Mouse (Mus musculus) spleen, adult 2 months (tissue): ENCODE data around the gene C1qtnf5.

Source experiments
- CTCF ChIP-seq: fragments of 200-500 bp; IDR thresholded peaks from 2 replicates; pipeline ENCODE4 v1.5.1; 2011; ENCODE audit warnings: mild to moderate bottlenecking, inconsistent platforms; ENCODE audit not compliant: insufficient read depth, insufficient read length, insufficient replicate concordance; ENCODE audit errors: extremely low read depth
- POLR2A ChIP-seq: fragments of 200-500 bp; IDR thresholded peaks from 2 replicates; pipeline ENCODE4 v1.6.1; 2011; ENCODE audit warnings: low read depth, low read length, inconsistent platforms

DNA sequence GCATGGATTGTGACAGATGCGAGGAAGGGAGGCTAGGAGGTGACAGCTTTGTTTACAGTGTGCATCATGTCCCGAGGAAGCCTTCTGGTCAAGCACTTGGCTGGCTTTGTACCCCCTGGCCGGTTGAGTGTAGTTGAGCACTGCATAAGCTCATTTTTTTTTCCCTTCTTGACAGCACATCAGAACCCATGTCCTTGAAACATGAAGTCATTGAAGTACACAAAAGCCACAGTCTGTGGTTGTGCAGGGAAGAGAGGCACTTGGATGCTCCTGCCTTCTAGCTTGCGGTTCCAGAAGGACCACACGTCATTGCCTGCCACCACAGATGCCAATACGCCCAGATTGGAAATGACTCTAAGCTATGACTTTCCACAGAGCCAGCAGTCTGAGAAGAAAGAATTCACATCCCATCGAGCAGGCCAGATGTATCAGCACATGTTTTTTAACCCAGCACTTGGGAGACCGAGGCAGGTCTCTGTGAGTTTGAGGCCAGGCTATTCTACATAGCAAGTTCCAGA lies 13.0 kb downstream of the C1qtnf5 start:
- TF ChIP-seq POLR2A, result no peak
- no peak for TF ChIP-seq CTCF
